Mouse (Mus musculus): ENCODE measurements at regions not wholly inside any gene's neighbourhood (a gene's known extent, or its start where the extent isn't known, plus 50 kb on each side); places are given as distances from the start of the nearest gene placed in this dataset.
"Not testable (repeated sequence)": the region's sequence is repeated elsewhere in the genome, so short reads cannot be mapped to it uniquely, and the experiment has no call there.

DNA sequence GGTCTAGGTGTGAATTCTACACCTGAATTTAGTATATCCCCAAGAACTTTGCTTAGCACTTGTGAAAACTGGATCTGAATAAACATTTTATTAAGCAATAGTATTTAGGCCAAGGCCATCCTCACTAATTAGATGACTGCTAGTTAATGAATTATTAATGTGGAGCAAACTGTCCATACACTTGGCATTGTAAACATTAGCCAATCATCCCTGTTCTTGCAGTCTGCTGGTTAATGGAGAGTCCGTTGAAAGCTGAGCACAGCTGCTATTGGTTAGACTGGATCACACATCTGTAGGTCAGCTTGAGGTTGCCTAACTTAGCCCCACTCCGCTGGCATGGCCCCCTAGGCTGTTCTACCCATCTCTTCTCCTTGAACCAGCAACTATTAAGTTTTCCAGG lies 826.2 kb upstream of the 4930452B06Rik start:
- DNase-seq (ENCODE audit: low read depth, low spot score): no peak

DNA sequence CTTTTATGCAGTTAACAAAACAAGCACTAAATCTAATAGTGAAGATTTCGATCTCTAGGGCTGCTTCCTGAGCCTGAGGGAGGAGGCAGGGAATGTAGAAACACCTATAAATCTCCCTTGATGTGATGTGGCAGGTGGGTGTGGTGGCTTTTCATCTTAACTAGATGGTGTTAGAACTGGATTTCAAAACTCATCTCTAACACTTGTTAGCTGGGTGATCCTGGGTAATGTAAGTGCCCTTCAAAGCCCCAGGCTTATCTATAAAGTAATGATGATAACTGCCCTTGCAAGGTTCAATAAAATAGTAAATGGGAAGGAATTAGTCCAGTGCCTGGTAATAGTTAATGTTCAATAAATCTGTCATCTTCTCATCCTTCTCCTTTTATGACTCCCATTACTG lies 822.5 kb upstream of the 4930452B06Rik start:
- DNase-seq (ENCODE audit: low read depth, low spot score): no peak

DNA sequence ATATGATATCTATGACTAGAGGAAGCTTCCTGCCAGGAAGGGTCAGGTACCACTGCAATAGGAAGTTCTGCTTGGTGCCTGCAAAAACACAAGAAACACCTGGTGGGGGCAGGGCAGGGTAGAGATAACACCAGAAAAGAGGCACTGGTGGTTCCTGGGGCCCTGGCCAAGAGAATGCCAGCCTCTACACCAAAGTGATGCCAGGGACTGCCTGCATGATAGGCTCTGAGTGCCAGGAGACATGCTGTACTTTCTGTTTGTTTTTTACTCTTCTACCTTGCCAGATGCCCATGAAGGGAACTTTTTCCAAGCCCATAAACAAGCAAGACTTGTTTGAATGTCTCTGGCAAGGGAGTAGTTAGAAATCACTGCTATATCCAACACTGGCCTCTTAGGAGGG lies 812.9 kb upstream of the 4930452B06Rik start:
- DNase-seq (ENCODE audit: low read depth, low spot score): no peak

DNA sequence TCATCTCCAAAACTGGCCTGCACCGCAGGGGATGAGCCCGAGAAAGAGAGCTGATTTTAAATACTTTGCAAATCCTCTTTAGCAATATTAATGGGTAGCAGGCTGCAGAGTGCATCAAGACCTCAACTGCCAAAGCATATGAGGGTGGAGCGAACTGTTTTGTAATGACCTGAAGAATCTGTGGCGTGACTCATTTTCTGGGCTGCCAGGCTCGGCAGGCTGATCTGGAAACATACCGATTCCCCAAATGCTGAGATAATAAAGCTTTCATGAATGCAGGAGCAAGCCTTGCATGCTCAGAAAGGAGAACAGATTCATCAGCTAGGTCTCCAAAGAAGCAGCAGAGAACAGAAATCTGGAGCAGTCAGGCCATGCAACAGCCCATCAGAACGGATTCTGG lies 809.1 kb upstream of the 4930452B06Rik start:
- no peak for DNase-seq (ENCODE audit: low read depth, low spot score)

DNA sequence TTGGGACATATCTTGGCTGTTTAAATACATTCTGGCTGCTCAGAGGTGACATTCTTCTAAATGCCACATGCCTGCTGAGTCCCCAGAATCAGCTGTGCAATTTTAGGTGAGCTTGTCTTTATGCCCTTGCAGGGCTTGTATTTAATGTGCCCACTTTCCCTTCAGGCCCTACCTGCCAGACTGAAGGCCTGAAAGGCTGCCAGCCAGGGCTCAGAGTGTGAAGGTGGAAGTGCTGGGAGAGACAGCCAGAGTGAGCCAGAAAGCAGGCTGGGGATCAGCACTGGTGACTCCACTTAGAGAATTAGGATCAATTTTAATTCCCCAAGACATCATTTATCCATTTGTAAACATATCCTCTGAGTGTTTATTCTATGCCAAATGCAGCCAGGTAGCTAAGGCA lies 803.6 kb upstream of the 4930452B06Rik start:
- DNase-seq (ENCODE audit: low read depth, low spot score): no peak

DNA sequence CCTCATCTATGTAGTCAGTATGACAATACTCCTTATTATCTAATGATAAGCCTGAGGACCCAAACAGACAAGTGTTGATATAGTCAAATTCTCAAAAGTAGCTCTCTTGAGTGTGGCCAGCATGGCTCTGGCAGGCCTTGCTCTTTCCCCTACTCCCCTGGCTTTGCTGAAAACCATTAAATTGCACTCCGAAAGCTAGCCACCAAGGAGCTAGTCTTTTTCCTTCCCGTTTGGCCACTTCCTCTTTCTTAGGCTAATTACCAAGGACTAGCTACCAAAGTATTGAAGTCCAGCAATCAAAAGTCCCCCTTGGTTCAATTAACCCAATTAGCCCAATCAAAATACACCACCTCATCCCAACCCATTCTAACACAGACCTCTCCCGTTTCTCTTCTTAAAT lies 802.6 kb upstream of the 4930452B06Rik start:
- DNase-seq (ENCODE audit: low read depth, low spot score): no peak

DNA sequence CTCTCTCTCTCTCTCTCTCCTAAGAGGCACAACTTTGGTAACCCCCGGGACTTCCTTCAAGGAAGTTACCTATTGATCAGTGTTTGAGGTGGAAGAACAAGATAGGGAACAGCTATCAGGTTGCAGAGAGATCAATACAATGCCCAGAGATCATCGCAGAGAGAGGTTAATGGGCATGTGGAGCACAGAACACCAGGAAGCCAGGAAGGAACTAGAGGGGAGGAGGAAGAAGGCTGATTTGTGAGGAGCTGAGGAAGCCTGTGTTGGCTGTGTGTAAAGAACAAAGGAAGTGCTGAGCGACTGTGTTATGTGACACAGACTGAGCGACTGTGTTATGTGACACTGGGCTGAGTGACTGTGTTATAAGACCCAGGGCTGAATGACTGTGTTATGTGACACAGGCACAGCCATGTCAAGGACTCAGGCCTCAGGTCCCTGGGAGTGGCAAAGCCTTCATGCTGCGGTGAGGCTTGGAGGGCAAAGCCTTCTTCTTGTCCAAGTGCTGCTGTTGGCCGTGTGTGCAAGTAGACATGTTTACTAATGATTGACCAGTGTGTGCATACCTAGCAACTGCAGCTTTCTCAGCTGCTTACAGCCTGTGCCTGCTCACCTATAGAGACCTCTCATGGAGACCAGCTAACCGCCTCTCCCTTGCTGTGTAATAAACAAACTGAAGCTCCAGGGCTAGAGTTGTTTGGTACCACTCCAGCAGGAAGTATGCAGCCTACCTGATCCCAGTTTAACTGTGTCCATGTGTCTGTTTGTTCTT lies 801.8 kb upstream of the 4930452B06Rik start:
- DNase-seq (ENCODE audit: low read depth, low spot score): no peak

DNA sequence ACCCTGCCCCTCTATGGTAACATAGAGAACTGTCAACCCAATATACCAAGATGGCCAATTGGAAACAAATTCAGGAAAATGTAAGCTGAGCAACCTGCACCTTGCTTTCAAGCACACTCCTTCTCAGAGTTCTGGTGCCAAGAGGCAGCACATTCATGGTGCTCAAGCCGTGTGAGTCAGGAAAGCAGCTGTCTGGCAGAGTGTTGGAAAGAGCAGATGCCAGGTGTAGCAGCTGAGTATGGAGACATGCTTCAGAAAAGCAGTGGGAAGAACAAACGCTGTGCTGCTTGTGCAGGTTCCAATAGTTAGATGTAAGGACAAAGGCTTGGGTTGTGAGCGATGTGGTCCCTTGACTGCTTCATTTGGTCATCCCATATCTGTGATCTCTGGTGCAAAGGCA lies 794.0 kb upstream of the 4930452B06Rik start:
- no peak for DNase-seq (ENCODE audit: low read depth, low spot score)

DNA sequence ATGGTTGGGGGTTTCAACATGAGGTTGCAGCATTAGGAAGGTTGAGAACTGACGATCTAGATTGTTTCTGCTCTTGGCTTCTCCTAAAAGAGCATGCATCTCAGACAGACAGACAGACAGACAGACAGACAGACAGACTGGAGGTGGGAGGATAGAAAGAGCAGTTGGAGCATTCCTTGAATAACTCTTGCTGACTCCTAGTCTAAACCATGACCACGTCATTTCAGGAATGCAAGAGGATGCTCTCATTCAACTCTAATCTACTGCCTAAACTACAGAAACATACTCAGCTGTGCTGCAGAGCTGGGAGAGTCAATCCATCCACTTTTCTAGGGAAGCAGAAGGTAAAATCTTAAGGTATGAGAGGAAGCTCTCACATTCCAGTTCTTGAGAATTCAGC lies 792.8 kb upstream of the 4930452B06Rik start:
- no peak for DNase-seq (ENCODE audit: low read depth, low spot score)

DNA sequence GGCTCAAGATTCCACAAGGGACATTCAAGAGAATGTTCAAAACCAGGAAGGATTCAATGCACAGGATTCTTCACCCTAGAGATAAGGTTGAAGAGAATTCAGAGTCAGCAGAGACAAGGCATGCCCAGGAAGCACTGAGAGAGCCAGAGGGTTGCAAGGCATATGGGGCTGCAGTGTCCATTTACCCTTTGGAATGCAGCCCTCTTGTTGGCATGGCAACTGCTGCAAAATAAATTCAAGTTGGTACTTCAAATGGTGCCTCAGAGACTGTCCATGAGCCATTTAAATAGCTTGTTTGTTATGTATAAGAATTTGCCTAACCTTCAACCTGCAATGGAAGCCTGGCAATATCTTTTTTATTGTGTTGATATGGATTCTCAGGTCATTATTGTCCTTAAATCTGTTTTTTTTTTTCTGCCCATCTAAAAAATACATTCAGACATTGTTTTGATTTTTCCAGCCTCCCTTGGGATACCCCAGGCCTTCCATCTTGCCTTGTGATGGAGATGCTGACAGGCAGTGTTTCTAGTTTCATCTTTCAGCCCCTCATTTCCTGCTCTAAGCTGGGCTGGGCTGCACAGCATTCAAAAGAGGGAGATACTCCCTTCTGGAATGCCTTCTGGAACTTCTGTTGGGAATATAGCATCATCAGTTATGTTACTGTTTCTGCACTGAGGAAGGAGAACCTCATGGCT lies 791.9 kb upstream of the 4930452B06Rik start:
- DNase-seq (ENCODE audit: low read depth, low spot score): no peak

DNA sequence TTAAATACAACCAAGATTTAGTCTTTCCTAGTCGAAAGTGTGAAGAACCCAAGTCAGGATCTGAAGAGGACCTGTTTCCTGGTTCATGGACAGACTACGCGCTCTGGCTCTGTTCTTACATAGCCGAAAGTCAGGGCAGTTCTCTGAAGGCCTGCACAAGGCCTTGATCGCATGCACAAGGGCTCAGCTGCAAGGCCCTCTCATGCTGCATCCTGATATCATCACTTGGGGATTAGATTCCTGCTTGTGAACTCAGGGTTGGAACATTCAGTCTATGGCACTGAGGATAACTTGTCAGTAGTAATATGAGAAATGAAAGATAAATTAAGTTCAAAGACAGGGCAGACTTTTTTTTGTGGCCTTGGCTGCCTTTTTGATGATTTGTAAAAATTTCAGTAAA lies 789.9 kb upstream of the 4930452B06Rik start:
- no peak for DNase-seq (ENCODE audit: low read depth, low spot score)

DNA sequence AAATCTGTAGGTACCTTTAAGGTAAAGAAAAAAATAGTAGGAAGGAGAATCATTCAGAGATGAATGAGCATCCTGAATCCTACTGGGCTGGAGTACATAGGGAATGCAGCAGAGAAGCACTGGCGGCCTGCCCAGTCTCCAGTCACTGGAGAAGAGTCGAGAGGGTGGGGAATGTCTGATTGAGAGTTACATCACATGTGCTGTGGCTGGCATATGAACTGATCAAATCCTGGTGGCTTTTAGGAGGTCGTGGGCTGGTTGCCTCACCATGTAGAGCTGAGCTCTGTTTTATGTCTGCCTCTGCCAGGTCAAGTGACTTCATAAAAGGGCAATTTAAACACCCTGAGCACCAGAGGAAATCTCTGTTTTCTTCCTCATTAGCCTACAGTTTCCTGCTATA lies 783.9 kb upstream of the 4930452B06Rik start:
- DNase-seq (ENCODE audit: low read depth, low spot score): no peak

DNA sequence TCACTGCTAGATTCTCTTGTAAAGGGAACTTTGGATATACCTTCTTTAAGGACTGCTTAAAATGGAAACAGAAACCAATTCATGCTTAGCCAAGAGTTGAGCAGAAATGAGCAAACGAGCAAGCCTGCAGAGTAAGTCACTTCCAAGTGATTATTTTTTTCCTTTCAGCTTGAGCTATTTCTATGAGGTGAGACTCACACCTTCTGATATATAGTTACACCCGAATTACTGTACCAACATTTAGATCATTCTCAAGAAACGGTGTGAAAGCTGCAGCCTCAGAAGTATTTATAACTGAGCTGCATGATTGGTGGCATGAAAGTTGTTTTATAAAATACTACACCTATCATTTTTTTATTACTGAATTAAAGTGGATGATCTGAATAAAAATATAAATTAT lies 771.9 kb upstream of the 4930452B06Rik start:
- DNase-seq (ENCODE audit: low read depth, low spot score): no peak

DNA sequence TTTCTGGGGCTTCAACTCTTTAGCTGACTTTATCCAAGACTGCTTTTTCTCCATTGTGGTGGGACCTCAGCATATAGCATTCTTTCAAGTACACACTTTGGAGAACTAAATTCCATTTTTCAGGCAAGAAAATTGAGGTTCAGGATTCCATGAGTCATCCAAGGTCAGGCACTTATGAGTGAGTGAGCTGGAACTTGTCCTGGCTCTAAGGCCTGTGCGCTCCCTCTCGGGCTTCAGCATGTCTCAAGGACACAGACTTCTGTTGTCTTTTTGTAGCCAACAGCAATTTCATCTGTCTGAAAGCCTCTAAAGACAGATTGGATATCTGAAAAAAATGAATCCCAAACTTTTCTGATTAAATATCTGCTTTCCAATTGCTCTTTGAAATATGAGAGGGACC lies 769.1 kb upstream of the 4930452B06Rik start:
- DNase-seq (ENCODE audit: low read depth, low spot score): no peak

DNA sequence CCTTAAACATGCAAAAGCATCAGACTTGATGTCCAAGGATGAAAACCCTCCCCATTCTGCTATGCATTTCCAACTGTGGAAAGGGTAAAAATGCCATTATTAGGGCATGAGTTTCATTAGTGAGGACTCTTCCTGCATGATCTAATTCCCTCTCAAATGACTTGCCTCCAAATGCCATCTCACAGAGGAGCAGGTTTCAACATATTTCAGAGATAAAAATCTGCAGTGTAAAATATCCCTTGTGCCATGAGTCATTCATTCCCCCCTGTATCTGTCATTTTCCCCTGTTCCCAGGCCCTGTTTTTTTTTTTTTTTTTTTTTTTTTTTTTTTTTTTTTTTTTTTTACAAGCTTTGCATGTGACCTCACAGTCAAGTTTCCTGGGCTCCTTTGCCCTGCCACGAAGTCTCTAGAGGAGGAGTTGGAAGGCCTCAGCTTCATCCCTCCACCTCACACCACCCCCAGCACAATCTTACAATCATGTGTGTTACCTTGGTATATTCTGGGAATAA lies 767.1 kb upstream of the 4930452B06Rik start:
- no peak for DNase-seq (ENCODE audit: low read depth, low spot score)

DNA sequence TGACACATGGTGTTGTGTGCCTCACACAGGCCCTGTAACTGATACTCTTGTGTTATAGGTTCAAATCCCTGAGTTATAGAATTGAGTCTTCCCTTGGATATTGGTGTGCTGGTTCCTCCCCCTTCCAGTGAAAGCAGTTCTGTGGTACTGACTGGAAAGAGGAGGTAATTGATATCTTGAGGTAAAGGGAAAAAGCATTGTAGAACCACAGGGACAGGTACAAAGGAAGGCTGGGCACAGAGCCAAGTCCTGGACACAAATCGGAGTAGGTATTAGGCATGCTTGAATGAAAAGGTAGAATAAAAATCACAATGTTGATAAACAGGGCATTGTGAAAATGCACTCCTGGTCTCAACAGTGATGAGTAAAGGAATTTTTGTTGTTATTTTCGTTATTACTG lies 765.8 kb upstream of the 4930452B06Rik start:
- DNase-seq (ENCODE audit: low read depth, low spot score): no peak

DNA sequence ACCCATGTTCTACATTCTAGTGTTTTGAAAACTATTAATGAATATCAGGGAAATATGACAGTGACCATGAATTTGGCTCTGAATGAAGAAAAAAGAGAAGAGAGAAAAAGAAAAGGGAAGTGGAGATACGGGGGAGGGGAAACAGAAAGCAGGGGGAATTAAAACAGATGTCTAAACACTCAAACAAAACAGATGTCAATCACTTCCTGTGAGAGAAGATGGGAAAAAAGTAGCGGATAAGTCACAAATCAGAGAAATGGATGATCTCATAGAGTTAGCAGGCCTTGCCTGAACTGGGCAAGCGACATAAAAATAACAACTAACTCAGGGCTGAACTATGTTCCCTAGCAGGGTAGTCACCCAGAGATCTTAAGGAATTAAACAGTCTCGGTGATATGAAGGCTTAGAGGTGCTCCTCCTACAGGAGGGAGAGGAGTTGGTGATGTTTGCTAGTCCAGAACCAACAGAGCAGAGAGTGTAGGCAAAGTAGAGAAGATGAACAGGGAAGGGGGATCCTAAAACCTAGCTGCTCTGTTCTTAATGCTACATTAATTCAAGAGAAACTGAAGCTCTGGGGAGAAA lies 745.9 kb upstream of the 4930452B06Rik start:
- DNase-seq (ENCODE audit: low read depth, low spot score): no peak

DNA sequence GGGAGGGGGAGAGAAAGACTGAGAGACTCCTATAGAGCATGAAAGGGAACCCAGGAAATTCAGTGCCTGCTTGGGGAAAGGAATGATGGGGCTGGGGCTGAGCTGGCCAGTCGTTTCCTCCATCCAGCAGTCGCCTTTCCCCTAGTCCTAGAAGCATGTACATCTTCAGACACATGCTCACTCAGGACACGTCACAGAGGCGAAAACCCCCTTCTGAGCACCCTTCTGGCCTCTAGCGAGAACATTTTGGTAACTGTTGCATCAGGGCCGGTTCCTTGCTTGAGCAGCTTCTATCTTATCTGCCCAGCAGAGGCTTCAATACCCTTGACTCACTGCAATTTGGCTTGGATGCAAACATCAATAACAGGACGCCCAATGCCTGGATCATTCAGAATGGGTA lies 737.6 kb upstream of the 4930452B06Rik start:
- no peak for DNase-seq (ENCODE audit: low read depth, low spot score)

DNA sequence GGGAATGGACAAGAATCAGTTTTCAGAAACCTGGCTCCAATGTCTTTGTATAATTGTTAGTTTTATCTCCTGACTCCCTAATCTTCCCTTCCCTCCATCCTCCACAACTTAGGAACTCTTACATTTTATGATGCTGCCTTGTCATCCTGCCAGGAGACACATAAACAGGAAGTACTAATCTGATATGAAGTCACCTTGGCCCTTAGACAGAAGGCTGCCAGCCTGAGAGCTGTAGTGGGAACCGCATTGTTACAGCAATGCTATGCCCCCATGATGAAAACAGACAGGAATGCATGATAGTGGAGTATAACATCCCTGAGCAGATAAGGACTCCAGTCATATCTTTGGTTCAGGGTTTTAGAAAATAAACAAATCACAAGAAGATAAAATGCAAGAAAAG lies 734.8 kb upstream of the 4930452B06Rik start:
- DNase-seq (ENCODE audit: low read depth, low spot score): no peak

DNA sequence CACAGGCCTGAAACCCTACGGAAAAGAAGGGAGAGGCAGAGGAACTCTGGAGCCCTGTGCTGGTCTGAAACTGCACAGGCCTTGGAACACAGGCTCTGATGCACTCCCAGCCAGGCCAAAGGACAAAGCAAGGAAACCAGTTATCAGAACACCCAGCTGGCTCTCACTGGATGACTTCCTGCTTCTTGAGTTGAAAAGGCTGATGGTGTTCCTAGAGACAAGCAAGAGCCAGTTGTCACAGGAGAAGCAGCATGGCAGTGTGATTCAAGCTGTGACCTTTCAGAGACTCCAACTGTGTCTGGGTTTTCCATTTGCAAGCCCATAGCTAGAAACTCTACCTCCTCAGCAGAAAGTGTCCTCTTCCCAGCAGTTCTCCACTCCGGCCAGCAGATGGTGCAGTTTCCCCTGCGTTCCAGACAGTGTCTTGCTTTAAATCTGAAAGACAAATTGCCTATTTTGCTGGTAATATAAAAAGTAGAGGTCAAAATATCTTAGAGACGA lies 727.3 kb upstream of the 4930452B06Rik start:
- DNase-seq (ENCODE audit: low read depth, low spot score): peak; percentile 28

DNA sequence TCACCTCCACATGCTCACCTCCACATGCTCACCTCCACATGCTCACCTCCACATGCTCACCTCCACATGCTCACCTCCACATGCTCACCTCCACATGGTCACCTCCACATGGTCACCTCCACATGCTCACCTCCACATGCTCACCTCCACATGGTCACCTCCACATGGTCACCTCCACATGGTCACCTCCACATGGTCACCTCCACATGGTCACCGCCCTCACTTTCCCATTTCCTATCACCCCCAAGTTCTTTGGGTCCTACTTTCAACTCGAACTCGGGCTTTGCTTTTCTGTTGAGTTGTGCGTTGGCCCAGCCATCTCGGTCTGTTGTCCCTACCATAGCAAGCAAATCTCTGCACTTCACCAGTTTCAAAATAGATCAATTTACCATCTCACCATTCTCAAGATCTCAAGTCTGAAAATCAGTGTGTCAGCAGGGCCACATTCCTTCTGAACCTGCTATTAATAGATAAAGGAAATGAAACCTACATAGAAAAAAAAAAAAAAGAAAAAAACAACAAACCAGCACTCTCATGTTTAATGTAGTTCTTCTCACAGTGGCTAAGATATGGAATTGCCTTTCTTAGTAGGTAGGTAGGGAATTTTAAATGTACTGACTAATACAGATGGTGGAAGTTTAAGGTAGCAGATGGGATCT lies 724.0 kb upstream of the 4930452B06Rik start:
- not testable (repeated sequence) for DNase-seq (ENCODE audit: low read depth, low spot score)

DNA sequence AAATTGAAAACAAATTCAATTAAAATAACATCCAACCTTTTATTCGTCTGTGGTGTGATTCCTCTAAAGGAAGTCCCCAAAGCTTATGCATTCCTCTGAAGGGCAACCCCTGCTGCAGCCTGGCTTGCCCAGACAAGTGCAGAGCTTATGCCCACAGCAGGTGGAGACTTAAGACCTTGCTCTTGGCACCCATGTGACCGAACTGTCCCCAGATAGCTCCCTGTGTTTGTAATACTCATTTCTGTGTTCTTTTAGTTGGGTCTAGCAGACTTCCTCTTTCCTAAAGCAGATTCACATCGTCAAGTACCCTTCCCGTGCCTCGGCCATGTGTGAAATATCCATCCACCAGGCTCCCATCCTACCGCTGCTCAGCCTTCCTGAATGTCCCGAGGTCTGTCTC lies 723.1 kb upstream of the 4930452B06Rik start:
- no peak for DNase-seq (ENCODE audit: low read depth, low spot score)

Data from retina, adult 2 months (tissue).